Mouse (Mus musculus): ENCODE results near the gene Gm11273.
"Not testable (repeated sequence)": the region's sequence is repeated elsewhere in the genome, so short reads cannot be mapped to it uniquely, and the experiment has no call there.

The Gm11273 gene

DNA sequence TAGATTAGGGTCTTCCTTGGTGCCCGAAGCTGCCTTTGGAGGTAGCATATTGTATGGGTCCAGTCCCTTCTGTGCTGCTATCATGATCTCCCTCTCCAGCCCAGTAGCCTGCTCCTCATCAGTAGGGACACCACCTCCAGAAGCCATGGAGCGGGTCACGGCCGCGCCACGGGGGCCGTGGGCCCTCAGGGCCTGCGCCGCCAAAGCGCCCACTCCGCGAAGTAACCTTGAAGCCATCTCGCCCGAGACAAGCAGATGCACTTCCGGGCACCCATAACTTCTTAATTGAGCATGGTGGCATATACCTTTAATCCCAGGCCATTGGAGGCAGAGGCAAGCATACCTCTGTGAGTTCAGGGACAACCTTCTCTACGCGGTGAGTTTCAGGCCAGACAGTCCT is at the start of gene Gm11273:
Gm11273 (minus strand) TSS at position 237 of the 400 bp plus-strand sequence.
- DNase-seq (ENCODE audit: low spot score in 2 of 2), result not testable (repeated sequence)

DNA sequence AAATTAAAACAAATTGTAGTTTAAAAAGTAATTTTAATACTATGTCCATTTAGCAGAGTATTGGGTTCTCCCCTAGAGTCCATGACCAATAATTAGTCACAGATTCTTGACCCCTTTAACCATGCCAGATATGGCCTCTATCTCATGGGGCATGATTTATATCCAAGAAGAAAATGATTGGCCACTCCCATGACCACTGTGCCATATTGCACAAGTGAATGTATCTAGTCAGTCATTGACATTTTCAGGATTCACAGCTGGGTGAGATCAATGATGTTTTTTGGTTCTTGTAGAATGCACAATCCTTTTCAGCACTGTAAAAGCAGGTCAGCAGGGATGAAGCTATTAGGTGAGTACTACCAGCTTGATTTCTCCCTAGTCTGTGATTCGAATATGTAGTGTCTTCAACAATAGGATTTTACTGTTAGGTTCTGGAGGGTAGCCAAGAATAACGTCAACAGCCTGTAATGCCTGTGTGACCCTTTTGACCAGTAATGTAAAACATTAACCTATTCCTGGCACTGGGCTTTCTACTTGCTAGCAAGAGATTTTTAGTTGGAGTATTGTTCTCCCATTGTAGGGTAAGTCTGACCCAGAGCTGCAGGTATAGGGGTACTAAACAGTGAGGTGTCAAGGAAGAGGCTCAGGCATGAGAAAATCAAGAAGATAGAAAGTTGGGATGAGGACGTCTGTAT is 49.3 kb upstream of the Gm11273 start:
- no peak for DNase-seq (ENCODE audit: low spot score in 2 of 2)

DNA sequence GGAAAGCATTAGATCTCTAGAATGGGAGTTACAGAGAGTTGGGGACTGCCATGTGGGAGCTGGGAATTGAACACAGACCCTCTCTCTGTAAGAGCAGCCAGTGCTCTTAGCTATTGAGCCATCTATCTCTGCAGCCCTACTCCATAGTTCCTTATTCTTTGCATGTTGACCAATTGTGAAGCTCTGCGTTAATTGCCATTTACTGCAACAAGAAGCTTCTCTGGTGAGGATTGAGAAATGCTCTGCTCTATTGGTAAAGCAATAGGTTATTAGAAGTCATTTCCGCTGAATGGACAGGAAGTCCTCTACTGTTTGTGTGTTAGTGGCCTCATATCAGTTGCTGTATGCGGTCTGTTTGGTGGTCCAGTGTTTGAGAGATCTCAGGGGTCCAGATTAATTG is 48.3 kb upstream of the Gm11273 start:
- no peak for DNase-seq (ENCODE audit: low spot score in 2 of 2)

DNA sequence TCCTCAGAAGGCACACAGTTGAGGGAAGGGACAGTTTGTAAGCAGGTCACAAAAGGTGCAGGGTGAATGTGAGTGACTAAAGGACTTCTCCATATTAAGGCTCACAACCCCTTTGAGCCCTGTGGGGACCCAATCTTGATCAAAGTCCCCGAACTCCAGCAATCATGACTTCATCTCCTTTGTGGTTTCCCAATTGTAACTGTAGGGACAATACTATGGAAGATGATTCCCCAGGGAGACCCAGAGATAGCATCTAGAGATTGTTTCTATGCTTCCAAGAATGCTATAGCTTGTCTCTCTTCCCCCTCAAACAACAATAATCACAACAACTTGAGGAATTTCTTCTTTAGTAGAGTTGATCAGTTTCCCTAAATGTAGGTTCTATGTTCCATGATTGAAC is 41.5 kb upstream of the Gm11273 start, which contains the start of gene Olfr1366:
Olfr1366 (minus strand) TSS at position 101 of the 400 bp plus-strand sequence.
- DNase-seq (ENCODE audit: low spot score in 2 of 2), result no peak

DNA sequence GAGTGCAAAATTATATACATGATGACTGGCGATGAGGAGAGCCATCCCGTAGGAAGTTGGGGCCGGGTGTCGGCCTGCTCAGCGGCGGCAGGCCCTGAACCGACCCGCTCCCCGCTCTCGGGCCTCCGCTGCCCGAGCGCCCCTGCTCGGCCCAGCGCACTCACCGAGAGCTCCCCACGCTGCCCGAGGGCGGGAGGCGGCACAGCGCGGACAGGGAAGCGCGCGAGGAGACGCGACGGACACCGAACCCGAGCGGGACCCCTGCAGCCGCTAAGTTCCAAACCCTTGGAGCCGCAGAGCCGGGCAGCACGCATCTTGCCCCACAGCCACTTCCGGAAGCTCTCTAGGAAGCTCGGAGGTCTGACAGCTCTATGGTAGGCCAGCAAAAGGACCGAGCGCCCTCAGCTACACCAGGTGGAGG is 29.6 kb upstream of the Gm11273 start, which contains the start of gene Zkscan8:
Zkscan8 (minus strand) TSS at position 340 of the 421 bp plus-strand sequence.
- peak; percentile 54 to 84 for DNase-seq (ENCODE audit: low spot score in 2 of 2)

DNA sequence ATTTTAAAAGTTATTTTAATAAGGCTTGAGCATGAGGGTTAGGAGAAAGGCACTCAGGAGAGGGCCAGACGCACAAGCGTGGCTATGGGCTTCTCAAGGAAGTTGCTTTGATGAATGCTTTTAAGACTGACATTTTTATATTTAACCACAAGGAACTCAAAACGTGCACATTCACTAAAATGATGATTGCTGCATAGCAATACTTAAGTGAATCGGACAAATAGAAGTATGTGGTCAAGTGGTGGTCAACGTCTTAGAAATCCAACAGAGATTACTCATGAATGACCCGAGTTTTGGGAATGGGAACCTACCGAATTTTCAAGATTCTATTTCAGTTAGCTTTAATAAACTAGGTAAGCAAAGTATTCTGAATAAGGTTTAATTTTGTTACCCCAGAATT is 28.9 kb upstream of the Gm11273 start:
- DNase-seq (ENCODE audit: low spot score in 2 of 2), result no peak

DNA sequence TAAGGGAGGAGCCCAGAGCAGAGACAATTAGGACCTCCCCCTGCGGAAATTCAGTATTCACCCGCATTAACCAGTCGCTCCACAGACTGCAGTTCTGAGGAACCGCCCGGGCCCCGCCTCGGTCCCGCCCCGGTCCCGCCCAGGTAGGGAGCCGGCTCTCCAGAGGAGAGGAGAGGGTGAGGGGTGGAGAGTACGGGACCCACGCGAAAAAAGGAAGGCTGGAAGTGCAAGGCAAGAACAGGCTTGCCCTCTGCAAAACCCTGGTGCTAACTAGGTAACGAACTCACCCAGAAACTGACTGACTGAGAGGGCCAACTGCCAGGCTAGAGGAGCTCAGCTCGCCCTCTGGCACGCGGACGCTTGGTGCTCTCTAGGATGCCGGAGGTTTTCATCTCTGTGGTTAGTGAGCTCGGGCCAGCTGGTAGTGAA is 5.0 kb upstream of the Gm11273 start:
- peak; percentile 32 to 69 for DNase-seq (ENCODE audit: low spot score in 2 of 2)

DNA sequence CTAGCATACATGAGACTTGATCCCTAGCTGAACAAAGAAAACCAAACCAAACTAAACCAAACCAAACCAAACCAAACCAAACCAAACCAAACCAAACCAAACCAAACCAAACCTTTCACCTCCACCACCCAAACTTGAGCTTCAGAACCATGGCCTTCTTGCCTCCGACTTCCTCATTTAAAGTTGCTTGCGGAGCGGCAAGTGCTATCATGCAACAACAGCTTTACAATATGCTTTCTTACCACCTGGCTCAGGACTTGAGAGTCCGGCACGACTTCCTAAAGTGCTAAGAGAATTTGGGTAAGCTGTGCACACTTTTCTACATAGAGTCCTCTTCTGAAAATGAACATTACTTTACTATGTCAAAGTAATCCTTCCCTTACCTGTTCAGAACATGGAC is 1.1 kb upstream of the Gm11273 start:
- DNase-seq (ENCODE audit: low spot score in 2 of 2), result no peak

DNA sequence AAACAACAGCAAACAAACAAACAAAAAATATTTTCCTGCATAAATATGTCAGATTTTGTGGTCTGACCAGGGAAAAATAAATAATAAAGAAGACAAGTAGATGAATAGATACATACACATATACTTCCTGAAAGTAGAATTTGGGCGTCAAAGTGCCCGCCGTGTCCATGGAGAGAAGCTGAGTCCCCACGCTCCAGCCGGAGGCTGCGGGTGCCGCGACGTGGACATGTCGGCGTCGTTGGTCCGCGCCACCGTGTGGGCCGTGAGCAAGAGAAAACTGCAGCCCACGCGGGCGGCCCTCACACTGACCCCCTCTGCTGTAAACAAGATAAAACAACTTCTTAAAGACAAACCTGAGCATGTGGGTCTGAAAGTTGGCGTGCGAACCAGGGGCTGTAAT is 6.1 kb downstream of the Gm11273 start, which contains the start of gene AK157302:
AK157302 (plus strand) TSS at position 144 of the 400 bp plus-strand sequence.
- no peak for DNase-seq (ENCODE audit: low spot score in 2 of 2)

DNA sequence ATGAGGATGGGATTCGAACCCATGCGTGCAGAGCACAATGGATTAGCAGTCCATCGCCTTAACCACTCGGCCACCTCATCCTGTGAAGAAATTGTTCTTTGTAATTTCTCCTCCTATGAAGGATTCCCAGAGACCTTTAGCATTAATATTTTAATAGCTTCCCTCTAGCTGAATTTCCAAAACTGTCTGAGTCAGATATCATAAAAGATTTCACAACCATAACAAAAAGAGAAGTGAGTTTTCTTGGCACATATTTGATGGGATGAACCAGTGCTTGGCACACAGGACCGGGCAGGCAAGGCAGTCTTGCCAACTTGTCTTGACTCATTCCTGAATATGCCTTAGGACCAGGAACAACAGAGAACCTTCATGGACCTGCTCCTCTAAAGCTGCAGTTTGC is 8.4 kb downstream of the Gm11273 start:
- DNase-seq (ENCODE audit: low spot score in 2 of 2), result no peak

DNA sequence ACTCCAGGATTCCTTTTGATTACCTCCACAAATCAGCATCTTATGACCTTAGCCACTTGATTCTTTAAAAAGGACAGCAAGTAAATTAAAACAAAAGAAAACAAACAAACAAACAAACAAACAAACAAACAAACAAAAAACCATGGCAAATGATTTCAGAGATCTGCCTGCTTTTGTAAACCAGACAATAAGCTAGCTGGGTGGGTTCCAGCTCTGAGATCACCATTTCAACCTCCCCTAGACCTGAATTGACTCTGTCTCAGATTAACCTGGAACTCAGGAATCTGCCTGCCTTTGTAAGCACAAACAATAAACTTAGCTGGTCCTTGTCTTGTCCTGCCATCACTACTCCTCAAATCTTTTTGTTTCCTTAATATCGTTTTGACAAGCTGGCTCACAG is 14.3 kb downstream of the Gm11273 start:
- no peak for DNase-seq (ENCODE audit: low spot score in 2 of 2)

DNA sequence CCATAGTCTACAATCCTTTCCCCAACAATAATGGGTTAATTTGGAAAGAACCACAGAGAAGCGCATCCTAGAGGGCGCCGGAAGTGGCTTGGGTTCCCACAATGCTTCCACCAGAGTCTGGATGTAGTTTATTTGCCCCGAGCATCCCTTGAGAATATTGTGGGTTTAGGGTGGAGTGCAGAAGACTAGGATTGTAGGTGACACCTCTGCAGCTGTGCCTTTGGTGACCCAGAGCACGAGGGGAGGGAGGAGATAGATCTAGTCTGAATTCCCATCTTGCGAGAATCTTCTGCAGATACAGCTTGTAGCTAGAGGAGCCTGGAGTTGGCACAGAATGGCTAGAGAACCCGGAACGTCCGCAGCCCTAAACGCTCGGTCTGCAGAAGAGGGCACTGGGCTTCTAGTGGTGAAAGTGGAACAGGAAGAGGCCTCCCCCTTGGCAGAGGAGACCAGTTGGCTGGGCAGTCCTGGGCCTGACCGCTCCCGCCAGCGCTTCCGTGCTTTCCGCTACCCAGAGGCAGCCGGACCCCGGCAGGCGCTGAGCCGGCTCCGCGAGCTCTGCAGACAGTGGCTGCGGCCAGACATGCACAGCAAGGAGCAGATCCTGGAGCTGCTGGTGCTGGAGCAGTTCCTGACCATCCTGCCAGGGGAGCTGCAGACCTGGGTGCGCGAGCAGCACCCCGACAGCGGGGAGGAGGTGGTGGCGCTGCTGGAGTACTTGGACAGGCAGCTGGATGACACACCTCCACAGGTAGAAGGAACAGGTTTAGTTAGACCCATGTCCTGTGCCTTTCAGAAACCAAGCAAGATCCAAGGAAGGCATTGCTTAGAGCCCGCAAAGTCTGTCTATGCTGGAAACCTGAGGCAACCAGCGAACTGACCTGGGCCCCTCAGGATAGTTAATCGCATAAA is 22.2 kb downstream of the Gm11273 start, which contains the start of the genes Zkscan4 and Gm10065:
Zkscan4 (plus strand) TSS at position 149 of the 912 bp plus-strand sequence.
Gm10065 (minus strand) TSS at position 683 of the 912 bp plus-strand sequence.
- DNase-seq (ENCODE audit: low spot score in 2 of 2), result peak; percentile 51 to 86

DNA sequence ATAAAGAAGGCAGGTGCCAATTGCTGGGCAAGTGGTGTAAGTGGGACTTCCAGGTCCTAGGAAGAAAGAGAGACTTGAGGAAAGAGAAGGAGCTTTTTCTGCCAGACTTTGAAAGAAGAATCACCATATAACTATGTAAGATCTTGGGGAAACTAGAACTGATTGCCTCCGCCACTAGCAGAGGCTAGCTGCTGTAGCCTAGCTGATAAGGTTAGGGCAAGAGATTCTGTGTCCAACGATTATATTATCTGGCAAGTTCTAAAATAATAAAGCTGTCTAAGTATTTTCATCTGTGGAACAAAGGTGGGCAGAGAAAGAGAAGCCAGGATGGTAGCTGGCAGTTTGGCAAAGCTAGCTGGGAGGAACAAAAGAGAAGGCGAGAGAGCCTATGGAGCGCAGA is 28.8 kb downstream of the Gm11273 start:
- no peak for DNase-seq (ENCODE audit: low spot score in 2 of 2)

DNA sequence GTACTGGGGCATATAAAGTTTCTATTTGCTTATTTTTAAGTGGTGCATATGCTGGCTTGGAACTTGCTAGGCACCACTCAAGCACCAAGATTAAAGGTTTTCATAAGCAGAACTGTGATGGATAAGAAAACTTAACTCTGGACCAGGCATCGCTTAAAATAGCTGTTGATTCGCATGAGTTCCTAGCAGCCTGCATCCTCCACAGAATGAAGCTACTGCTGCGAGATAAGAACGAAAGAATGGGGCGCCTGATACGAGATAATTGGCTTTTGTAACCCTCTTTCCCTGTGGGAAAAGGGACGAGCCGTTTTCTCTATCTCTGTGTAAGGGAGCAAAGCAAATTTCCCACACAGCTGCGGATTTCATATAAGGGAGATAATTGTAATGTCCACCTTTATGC is 32.1 kb downstream of the Gm11273 start:
- no peak for DNase-seq (ENCODE audit: low spot score in 2 of 2)

DNA sequence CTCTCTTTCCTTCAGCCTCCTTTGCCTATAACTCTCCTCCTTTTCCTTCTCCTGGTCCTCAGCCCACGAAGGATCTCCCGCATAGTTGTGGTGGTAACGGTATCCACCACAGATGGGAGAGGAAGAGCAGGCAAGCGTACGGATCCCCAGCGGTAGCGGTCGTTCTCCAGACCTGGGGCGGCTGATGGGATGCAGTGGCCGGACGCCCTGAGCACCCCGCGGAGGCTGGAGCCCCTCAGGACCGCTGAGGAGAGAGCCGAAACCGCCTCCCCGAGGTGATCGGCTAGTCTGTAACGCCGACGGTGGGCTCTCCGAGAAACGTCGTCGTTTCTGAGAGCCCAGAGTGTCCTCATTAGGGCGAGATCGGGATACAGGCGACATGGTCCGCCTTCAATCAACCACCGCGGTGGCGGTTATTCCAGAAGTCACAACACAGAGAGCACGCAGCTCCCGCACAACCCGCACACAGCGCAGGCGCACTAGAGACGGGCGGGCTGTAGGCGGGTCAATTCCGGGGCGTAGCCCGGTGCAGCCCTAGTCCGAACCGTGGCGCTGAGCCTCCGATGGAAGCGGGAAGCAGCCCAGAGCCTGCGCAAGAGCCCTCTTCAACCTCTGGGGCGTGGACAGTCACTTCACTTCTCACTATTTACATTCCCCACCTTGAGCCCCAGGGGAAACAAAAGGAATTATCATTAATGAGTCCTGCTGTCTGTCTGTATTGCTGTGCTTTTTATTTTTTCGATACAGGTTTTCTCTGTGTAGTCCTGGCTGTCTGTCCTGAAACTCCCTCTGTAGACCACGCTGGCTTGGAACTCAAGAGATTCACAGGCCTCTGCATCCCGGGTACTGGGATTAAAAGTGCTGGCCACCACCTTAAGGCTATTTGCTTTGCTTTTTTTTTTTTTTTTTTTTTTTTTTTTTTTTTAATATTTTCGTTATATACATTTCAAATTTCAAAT is 32.9 kb downstream of the Gm11273 start, which contains the start of gene Nkapl:
Nkapl (minus strand) TSS at position 449 of the 959 bp plus-strand sequence.
- DNase-seq (ENCODE audit: low spot score in 2 of 2), result peak; percentile 20 to 74

DNA sequence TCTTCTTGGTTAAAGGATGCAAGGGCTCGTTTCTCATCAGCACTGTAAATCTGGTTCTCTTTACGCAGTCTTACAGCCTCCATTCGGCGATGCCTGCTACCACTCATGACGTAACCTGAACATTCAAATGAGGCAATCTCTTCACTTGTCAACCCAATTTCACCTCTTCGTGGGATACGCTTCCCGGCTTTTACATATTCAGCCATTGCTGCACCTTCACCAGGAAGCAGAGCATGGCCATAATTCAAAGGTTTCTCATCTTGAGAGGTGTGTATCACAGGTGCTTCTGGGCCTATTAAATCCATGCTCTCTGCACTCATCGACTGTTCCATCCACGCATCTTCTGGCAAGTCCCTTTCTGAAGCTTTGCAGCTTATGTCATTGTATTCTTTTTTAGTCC is 33.9 kb downstream of the Gm11273 start:
- no peak for DNase-seq (ENCODE audit: low spot score in 2 of 2)

DNA sequence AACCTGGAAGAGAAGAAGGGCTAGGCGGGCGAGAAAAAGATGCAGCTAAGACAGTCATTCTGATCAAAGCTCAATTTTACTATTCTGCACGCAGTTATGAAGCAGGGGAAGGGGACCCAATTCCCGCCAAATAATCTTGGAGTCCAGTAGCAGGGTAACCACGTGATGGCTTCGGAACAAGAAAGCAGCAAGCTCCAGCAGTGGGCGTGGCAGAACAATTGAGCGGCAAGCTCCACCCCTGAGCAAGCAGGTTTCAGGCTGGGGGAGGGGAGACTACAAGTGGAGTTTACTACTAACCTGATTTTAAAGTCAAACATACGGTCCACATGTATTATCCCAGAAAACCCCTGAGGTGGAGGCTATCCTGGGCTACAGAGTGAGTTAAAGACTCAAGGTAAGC is 38.7 kb downstream of the Gm11273 start:
- DNase-seq (ENCODE audit: low spot score in 2 of 2), result not testable (repeated sequence)

DNA sequence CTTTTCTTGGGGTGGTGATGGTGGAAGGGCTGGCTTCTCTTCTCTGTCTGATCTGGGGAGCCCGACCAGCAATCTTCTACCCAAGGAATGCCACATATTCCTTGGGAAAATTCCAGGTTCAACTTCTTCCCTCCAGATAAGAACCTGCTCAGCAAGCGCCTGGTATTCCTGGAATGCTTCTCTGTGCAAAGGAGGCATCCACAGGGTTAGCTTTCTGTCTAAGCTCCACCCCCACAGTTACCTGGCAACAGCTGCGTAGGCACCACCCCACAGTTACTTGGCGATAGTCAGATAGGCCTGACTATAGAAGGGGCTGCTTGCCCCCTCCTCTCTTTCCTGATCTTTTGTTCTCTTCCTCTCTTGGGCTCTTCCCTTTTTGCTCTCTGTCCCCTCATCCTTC is 44.9 kb downstream of the Gm11273 start:
- no peak for DNase-seq (ENCODE audit: low spot score in 2 of 2)

DNA sequence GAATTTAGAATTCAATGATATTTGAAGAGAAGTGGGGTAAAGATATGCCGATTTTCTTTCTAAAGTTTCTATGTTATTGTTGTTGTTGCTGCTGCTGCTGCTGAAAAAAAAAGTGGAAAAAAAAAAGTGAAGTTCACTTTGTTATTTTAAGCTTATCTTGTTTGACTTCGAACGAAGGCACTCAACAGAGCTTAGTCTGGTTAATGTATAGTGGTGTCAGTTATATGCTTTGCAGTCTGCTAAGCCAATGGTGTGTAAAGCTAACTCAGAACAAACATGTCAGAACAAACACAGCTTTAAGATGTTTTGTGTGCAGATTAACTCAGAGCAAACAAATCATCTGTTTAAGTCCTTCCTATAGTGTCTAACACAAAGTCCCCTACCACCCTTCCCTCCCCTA is 47.1 kb downstream of the Gm11273 start:
- no peak for DNase-seq (ENCODE audit: low spot score in 2 of 2)

DNA sequence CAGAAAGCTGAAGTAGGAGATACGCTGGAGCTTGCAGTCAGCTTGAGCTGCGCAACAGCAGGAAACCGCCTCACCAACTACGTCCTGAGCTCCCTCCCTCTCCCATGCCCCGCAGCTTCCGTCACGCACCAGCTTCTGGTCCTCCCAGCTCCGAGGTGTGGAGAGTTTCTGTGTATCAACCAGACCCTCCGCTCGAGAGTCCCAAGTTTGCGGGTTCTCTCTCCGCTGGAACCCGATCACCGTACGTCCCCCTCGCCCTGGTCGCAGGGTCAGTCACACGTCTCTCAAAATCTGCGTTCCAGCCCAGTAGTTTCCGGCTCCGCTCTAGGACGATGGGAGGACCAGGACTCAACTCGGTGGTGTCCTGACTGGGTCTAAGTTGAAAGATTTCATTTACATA is 47.8 kb downstream of the Gm11273 start, which contains the start of gene Zscan26:
Zscan26 (minus strand) TSS at position 282 of the 400 bp plus-strand sequence.
- peak; percentile 35 to 86 for DNase-seq (ENCODE audit: low spot score in 2 of 2)

DNA sequence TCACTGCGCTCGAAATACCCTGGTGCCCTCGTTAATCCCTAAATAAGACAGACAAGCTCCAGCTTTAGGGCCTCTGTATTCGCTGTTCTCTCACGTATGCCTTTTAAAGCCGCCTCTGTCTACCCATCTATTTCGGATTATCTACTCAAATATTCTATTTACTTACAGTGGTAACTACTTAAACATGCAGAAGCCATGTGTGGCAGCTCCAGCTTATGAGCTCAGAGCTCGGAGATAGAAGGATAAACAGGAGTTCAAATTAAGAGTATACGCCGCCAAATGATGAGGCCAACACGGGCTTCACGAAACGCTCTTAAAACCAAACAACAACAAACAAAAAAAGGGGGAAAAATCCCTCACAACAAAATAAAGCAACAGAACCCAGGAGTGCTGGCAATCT is 48.2 kb downstream of the Gm11273 start:
- DNase-seq (ENCODE audit: low spot score in 2 of 2), result no peak

Data from left cerebral cortex, adult 9 months (tissue).